Mouse (Mus musculus) stomach, postnatal 0 days (tissue): ENCODE results near the gene Lrrc8c. TPM values are rescaled to one million over a fixed set of nuclear protein-coding genes. Genes with fewer than 3 reads are reported as not detected.

Source experiments
- ATAC-seq: fragments of 200-750 bp; cut with Nextera tagmentation; 2 replicates; pipeline ENCODE4 v1.8.0; 2017; ENCODE audit not compliant: low FRiP score, low TSS enrichment
- DNase-seq: peaks from one replicate; pipeline ENCODE4 v3.0.0-alpha.2; 2016; ENCODE audit warnings: low spot score
- H3K27ac ChIP-seq: fragments of 300-500 bp; sonication (generic); replicated peaks from 2 replicates; pipeline ENCODE4 v1.5.1; 2014; ENCODE audit warnings: mild to moderate bottlenecking, control low read depth
- H3K27me3 ChIP-seq: fragments of 300-500 bp; sonication (generic); 2 replicates; pipeline ENCODE4 v1.6.1; 2014; ENCODE audit warnings: low read length; ENCODE audit not compliant: control insufficient read depth, insufficient read depth
- H3K36me3 ChIP-seq: fragments of 300-500 bp; sonication (generic); 2 replicates; pipeline ENCODE4 v1.6.1; 2014; ENCODE audit warnings: low read length, mixed read lengths; ENCODE audit not compliant: control insufficient read depth, insufficient read depth
- H3K4me1 ChIP-seq: fragments of 300-500 bp; sonication (generic); replicated peaks from 2 replicates; pipeline ENCODE4 v1.6.1; 2014; ENCODE audit warnings: antibody characterized with exemption; ENCODE audit not compliant: control insufficient read depth, insufficient read depth
- H3K4me2 ChIP-seq: fragments of 300-500 bp; sonication (generic); replicated peaks from 2 replicates; pipeline ENCODE4 v1.6.1; 2014; ENCODE audit warnings: low read depth, mild to moderate bottlenecking, control low read depth, moderate library complexity
- H3K4me3 ChIP-seq: fragments of 300-500 bp; sonication (generic); 2 replicates; pipeline ENCODE4 v1.5.1; 2014; ENCODE audit warnings: low read depth, low read length, control low read depth
- H3K9ac ChIP-seq: fragments of 300-500 bp; sonication (generic); 2 replicates; pipeline ENCODE4 v1.6.1; 2014; ENCODE audit warnings: mild to moderate bottlenecking, low read length, control low read depth, mixed read lengths
- H3K9me3 ChIP-seq: fragments of 300-500 bp; sonication (generic); 2 replicates; pipeline ENCODE4 v1.6.1; 2016; ENCODE audit warnings: low read length; ENCODE audit not compliant: control insufficient read depth
- CTCF ChIP-seq: IDR thresholded peaks from 2 replicates; pipeline ENCODE4 v1.5.1; 2016; ENCODE audit warnings: antibody characterized with exemption, low read depth, mild to moderate bottlenecking, moderate library complexity
- EP300 ChIP-seq: optimal IDR thresholded peaks from 2 replicates; pipeline ENCODE3; 2016; ENCODE audit warnings: antibody characterized with exemption
- WGBS: fragments of 180-500 bp; shearing (Covaris S2); extraction: QIAGEN DNeasy Blood & Tissue Kit; methylation state at CpG from one replicate; pipeline ENCODE4 v1.1.7; 2014; 5-methylcytosine and 5-hydroxymethylcytosine counted together
- polyA plus RNA-seq: library from polyadenylated mRNA; unstranded; fragments of >200 nt; fragmentation: Nextera tagmentation; extraction: Ambion mirVana; gene quantifications from 2 replicates; pipeline ENCODE4 v1.2.1, GENCODE M21; 2015

Gene Lrrc8c
- polyA plus RNA-seq, 1 experiment from 2014 or later = 7.3 TPM

DNA sequence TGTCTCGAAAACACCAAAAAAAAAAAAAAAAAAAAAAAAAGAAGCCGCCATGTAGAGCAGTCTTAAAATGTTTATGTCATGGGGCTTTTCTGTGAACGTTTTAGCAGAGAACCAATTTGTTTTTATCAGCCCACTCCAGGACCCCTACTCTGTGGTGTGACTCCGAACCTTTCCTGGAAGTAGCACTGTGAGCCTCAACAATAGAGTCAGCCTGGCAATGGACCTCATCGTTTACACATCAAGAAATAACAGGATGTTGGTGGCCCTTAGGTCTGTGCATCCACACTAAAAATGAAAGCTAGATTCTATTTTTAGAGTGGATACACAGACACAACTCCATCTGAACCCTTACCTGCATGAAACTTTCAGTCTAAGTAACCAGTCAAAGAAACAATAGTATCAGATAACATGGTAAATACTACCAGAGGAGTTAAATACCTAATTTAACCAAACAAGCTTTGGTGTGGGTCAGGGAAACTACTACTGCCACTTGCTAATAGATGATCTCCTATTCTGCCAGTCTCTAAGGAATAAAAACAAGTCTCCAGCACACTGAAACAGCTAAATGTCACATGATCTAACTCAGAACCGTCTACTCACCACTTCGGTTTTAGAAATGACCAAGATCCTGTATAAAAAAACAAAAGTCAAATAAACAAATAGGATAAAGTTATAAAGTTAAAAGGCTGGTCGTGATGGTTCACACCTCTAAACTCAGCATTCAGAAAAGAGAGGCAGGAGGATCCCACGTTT is 95.7 kb downstream of the Lrrc8c start:
- Histone ChIP-seq H3K4me2 (no peak overlapping the region), H3K9me3 (no peaks in the 10 kb centered on the region), H3K4me1 (no peaks in the 10 kb centered on the region), H3K27ac (no peak overlapping the region), H3K27me3 (no peaks in the 10 kb centered on the region), H3K4me3 (no peak overlapping the region), H3K9ac (no peak overlapping the region), H3K36me3 (no peaks in the 10 kb centered on the region)
- no peak for ATAC-seq
- no peak for DNase-seq
- TF ChIP-seq EP300 (no peak), CTCF (no peak)
- WGBS = 50% methylated on average over 8 of the region's 9 CpGs

DNA sequence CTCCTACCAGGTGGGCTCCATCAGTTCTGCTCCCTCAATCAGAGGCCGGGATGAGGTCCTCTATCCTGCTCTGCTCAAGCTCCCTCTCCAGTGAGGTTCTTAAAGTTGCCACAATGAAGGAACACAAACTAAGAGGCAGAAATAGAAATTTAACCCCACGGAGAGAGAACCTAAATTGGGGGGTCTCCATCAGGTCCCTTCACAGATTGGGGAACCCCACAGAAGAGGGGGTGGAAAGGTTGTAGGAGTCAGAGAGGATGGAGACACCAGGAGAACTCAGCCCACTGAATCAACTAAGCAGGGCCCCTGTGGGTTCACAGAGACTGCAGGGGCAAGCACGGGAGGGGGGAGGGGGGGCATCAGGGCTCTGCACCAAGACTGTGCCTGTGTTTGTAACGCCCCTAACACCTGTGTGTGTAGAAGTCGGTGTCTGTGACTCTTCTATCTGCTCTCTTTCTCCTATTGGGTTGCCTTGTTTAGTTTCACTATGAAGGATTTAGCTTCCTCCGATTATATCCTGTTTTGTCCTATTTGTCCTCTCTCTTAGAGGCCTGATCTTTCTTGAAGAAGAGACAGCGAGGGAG is 96.8 kb downstream of the Lrrc8c start:
- no peak for DNase-seq
- Histone ChIP-seq H3K9me3 (no peaks in the 10 kb centered on the region), H3K27ac (no peak overlapping the region), H3K4me3 (no peak overlapping the region), H3K4me2 (no peak overlapping the region), H3K27me3 (no peaks in the 10 kb centered on the region), H3K36me3 (no peaks in the 10 kb centered on the region), H3K9ac (no peak overlapping the region), H3K4me1 (no peaks in the 10 kb centered on the region)
- TF ChIP-seq CTCF (no peak), EP300 (no peak)
- ATAC-seq = no peak
- WGBS = 50% methylated on average over 7 of the region's 7 CpGs

GRCm38 (mm10) chr5:105616538-105616937 is 97.3 kb downstream of the Lrrc8c start:
- ATAC-seq (no peak), DNase-seq (no peak)
- TF ChIP-seq CTCF (no peak), EP300 (no peak)
- Histone ChIP-seq H3K4me3 (no peak overlapping the region), H3K9me3 (no peaks in the 10 kb centered on the region), H3K27ac (no peak overlapping the region), H3K9ac (no peak overlapping the region), H3K27me3 (no peaks in the 10 kb centered on the region), H3K4me2 (no peak overlapping the region), H3K4me1 (no peaks in the 10 kb centered on the region), H3K36me3 (no peaks in the 10 kb centered on the region)
- 75% methylated on average over 5 of the region's 5 CpGs for WGBS

DNA sequence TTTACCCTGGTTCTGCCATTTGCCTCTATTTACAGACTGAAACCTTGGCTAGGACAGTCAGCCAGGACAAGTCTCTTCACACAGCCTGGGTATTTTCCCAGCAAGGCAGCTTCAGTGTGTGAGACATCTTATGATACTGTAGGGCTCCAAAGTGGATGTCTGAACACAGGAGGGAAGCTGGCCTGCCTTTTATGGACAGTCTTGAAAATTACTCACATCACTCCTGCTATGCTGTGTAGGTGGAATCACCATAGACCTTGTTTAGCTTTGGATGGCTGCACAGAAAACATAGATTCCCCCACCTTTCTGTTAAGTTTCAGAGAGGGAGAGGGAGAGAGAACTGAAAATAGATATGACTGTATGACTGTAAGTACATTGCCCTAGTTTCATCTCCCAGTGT is 99.3 kb downstream of the Lrrc8c start:
- Histone ChIP-seq H3K4me1 (no peaks in the 10 kb centered on the region; the same call in 1 of the 2 replicates), H3K36me3 (no peaks in the 10 kb centered on the region), H3K4me2 (no peak overlapping the region), H3K27ac (no peak overlapping the region), H3K9ac (no peak overlapping the region), H3K4me3 (no peak overlapping the region), H3K27me3 (no peaks in the 10 kb centered on the region), H3K9me3 (no peaks in the 10 kb centered on the region)
- no peak for DNase-seq
- no peak for ATAC-seq
- no peak for TF ChIP-seq CTCF
- TF ChIP-seq EP300 = no peak

DNA sequence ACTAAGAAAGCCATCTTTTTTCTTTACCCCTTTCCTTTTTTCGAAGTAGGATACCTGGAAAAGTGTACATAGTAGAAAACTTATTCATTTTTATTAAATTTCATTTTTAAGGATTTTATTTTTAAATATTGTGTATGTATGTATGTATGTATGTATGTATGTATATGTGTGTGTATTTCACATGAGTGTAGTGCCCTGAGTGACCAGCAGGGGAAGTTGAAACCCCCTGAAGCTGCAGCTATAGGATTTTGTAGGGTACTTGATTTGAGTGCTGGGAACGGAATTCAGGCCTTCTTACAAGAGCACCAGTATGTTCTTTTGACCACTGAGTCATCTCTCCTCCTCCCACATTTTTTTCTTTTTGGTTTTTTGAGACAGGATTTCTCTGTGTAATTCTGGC is 100.5 kb downstream of the Lrrc8c start:
- Histone ChIP-seq H3K27ac (no peak overlapping the region), H3K27me3 (no peaks in the 10 kb centered on the region), H3K4me1 (no peaks in the 10 kb centered on the region; the same call in 1 of the 2 replicates), H3K9me3 (no peaks in the 10 kb centered on the region), H3K4me3 (no peak overlapping the region), H3K36me3 (no peaks in the 10 kb centered on the region), H3K4me2 (no peak overlapping the region), H3K9ac (no peak overlapping the region)
- DNase-seq (no peak), ATAC-seq (no peak)
- TF ChIP-seq CTCF = peak; percentile 12; the same call in 1 of the 2 replicates
- TF ChIP-seq EP300 = no peak
- 89% methylated on average over 2 of the region's 2 CpGs for WGBS

GRCm38 (mm10) chr5:105620505-105621116 is 101.4 kb downstream of the Lrrc8c start:
- no peak overlapping the region for H3K4me3 ChIP-seq
- no peaks in the 10 kb centered on the region; the same call in 1 of the 2 replicates for H3K4me1 ChIP-seq
- peak; percentile 24 for DNase-seq
- no peak overlapping the region for H3K4me2 ChIP-seq
- 0 out of 2 replicates have a peak overlapping the region, but pooled peaks have one; percentile 30 for H3K27ac ChIP-seq
- peak; percentile 47; the same call in 1 of the 2 replicates for ATAC-seq
- no peak for TF ChIP-seq CTCF
- TF ChIP-seq EP300 = no peak
- H3K27me3 ChIP-seq = no peaks in the 10 kb centered on the region
- H3K9ac ChIP-seq = no peak overlapping the region
- no peaks in the 10 kb centered on the region for H3K9me3 ChIP-seq
- H3K36me3 ChIP-seq = no peaks in the 10 kb centered on the region
- 32% methylated on average over 6 of the region's 6 CpGs for WGBS
